Mouse (Mus musculus) c-Kit-negative CD71-positive TER-119-positive erythroid progenitor cells, embryonic 14.5 days (primary cell): ENCODE data around the gene Fdxr.

Experiments used
- DNase-seq: peaks from one replicate; pipeline ENCODE4 v3.0.0-alpha.2; 2013; ENCODE audit warnings: low read depth, low spot score

Gene Fdxr

DNA sequence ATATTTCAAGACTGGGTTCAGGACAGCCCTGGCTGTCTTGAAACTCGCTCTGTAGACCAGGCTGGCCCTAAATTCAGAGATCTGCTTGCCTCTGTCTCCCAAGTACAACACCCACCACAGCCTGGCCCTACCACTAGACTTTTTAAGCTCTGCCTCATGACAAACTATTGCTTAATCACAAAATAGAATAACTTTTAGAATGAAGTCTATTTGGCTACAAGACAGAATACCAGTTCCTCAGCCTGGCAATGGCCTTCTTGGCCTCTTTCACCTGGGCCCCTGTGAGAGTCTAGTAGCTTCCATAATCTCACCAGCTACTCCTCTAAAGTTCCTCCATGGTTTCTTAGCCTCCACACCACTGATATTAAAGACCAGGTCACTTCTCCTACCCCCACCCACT is 13.5 kb upstream of the Fdxr start:
- no peak for DNase-seq

GRCm38 (mm10) chr11:115289885-115290284 is 13.0 kb upstream of the Fdxr start:
- no peak for DNase-seq

- no peak for DNase-seq
These were observed 11.5 kb upstream of the Fdxr start for GRCm38 (mm10) chr11:115288305-115288704.

- no peak for DNase-seq
These were observed 10.5 kb upstream of the Fdxr start for GRCm38 (mm10) chr11:115287386-115287785.

GRCm38 (mm10) chr11:115286201-115286993 is 9.5 kb upstream of the Fdxr start:
- DNase-seq, result no peak

DNA sequence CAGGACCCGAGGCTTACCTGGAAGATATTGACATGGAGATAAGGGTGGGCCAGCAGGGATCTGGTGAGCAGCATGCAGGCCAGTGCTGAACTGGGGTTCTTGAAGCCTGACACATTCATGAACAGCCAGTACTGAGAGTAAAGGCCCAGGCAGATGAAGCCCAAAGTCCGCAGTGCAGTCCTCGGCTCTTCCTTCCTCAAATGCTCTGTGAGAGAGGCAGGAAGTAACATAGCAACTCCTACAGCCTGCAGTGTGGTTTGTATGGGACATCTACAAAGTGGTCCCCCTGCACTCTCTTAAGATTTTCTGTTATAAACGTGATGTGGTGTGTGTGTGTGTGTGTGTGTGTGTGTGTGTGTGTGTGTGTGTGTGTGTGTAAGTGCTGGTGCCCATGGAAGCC is 8.4 kb upstream of the Fdxr start:
- DNase-seq, result no peak

DNA sequence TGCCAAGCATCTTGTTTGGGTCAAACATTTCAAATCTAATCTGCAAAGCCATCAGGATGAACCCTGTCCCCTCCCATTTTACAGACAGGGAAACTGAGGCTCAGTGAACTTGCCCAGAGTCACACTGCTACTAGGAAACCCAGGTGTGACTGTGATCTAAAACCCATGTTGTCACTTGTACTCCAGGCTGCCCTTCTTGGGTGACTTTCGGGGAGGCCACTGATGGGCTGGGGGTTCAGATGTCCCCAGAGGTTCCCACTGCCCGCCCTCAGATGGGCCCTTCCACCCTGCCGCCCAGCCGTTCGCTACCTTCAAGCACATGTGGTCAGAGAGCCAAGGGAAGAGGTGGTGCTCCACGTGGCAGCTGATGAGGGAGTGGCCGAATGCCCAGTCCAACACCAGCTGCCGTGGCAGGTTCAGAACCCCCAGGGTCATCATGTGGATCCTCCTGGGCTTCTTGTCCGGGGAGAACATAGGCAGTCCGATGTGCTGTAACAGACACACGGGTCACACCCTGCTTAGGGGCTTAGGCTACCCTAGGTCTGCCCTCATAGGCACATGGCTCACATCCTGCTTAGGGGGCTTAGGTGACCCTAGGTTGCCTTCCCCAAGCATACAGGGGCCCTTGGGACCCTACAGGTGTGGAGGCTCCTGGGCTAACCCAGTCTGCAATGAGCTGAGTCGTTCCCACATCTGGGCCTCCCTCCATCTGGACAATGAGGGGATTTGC is 7.2 kb upstream of the Fdxr start:
- no peak for DNase-seq

DNA sequence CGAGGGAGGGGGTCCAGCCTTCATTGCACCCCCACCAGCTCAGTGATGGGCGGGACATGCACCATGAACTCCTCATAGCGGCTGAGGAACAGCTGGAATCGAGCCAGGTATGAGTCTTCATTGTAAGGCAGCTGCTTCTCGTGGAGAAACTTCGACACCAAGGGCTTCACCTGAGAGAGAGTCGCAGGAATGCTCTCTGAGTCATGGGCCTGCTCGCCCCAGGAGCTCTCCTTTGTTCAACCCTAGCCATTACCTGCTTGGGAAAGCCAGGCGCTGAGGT is 6.6 kb upstream of the Fdxr start:
- no peak for DNase-seq

DNA sequence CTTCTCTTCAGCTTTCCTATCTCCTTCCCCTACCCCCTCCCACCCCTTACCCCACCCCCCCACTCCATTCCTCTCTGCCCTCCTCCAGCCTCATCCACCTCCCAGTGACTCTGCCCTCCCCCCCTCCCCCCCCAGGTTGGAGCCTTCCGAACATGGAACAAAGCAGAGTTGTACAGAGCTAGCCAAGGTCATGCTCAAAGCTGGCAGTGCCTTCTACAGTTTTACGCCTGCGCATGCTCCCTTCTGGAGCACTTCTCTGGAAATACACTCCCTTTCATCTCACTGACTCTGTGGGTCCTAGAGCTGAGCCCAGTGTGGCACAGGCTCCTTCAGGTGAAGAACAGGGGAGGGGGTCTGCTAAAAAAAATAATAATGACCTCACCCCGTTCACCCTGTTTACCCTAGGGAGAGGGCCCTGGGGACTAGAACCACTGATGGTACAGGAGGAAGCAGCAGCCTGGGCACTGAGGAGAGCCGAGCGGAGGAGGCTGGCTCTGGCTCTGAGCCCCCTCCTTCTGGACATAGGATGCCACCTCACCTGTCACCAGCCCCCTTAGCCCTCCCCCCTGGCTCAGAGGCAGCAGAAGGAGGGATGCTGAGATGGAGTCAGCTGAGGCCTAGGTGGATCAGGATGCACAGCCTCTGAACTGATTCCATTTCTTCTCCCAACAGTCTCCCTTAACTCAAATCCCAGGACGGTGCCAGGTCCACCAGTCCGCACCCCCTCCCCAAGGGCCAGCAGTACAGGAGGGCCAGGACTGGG is 6.1 kb upstream of the Fdxr start:
- no peak for DNase-seq

GRCm38 (mm10) chr11:115282295-115282694 is 5.4 kb upstream of the Fdxr start:
- no peak for DNase-seq

- DNase-seq, result peak; percentile 55
These were observed 2.9 kb upstream of the Fdxr start for GRCm38 (mm10) chr11:115279726-115280125.

DNA sequence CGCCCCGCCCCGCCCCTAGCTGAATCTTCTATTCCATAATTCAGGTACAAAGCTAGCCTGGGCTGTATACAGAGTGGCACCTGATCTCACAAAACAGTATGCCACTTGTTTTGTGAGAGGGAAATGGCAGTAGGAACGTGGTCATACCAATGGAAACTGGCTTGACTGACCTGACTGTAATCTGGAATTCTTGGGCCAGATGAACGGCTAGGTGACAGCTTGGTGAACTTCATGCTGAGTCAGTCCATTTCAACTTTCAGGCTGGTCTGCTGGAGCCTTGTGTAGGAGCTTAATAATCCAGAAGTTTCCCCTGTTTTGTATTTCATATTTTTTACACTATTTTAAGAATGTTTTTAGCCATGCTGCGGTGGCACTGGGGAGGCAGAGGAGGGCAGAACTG is 1.3 kb upstream of the Fdxr start:
- no peak for DNase-seq

- DNase-seq, result no peak
These were observed 740 bp upstream of the Fdxr start for GRCm38 (mm10) chr11:115277604-115277975.

GRCm38 (mm10) chr11:115275954-115276353 is 896 bp downstream of the Fdxr start:
- no peak for DNase-seq

DNA sequence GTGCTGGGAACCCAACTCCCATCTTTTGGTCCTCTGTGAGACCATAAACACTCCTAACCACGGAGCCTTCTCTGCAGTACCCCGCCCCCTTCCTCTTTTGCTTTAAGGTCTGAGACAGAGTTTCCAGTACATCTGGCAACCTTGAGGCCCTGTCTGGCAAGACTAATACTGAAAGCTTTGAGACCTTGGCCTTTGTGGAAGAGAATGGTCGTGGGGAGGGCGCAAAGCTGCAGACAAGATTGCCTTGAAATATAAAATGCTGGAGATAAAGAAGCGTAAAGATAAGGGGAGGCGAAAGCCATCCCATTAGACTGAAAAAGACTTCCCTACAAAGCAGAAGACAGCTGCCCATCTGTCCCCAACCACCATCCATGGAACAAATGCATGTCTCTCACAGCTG is 1.3 kb downstream of the Fdxr start:
- no peak for DNase-seq

GRCm38 (mm10) chr11:115274771-115275170 is 2.1 kb downstream of the Fdxr start:
- DNase-seq, result no peak

- DNase-seq, result no peak
These were observed 2.7 kb downstream of the Fdxr start for GRCm38 (mm10) chr11:115274178-115274577.

DNA sequence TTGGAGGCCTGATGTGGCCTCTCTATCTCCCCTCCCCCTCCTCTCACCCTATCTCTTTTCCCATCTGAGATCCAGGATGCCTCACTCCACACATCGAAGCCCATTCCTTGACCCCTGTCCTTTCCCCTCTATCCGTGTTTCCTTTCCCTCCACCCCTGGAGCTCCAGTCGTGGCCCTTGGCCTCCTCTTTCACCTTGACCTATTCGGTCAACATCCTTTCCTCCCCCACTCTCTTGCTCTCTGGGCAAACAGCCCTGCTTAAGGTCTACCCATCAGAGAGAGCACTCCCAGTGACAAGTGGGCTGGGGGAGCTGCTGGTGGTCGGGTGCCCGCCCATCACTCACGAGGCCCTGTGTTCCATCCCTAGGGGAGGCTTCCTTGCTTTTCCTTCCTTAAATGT is 3.1 kb downstream of the Fdxr start:
- no peak for DNase-seq

- DNase-seq, result no peak
These were observed 3.9 kb downstream of the Fdxr start for GRCm38 (mm10) chr11:115272894-115273498.

DNA sequence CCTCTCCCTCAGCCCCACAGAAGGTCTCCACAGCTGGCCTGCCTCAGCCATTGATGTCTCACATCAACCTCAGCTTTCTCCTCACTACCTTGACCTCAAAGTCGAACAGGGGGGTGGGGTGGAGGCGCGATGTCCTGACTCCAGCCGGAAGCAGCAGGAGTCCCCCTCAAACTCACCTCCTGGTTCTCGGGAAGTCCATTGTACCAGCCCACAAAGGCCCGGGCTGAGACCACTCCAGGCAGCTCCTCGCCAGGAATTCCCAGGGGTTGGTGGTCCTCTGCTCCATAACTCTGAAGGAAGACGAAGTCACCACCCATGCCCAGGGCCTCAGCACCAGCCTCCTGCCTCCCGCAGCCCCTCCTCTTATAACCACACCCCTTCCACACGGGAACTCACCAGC is 5.4 kb downstream of the Fdxr start:
- DNase-seq, result no peak

GRCm38 (mm10) chr11:115271052-115271451 is 5.8 kb downstream of the Fdxr start:
- DNase-seq, result no peak

- no peak for DNase-seq
These were observed 6.5 kb downstream of the Fdxr start for GRCm38 (mm10) chr11:115270148-115270861.
